Mouse (Mus musculus) adrenal gland (tissue): ENCODE results near the gene Stk40.

Source experiments
- intact Hi-C: fragments of 180-260 bp; cut with DNase I; formaldehyde crosslinking; loops from one replicate; pipeline ENCODE4 v1.15.1; 2025

Gene Stk40

DNA sequence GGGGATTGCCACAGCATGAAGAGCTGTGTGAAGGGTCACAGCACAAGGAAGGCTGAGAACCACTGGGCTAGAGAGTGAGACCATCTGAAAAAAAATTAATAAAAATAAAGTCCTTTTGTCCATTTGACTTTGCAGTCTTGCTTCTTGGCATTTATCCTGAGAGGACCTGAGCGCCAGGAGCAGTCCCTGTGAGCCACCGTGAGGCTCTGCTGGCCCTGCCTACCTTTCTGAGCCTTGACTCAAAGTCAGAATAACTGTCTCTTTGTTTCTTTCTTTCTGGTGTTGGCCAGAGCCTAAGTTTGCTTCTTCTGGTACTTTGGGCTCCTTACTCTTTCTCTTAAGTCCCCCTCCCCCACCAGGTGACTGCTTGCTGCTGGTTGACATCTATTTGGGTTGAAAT, 16.7 kb downstream of the Stk40 start:
- intact Hi-C loops = no loop called here

DNA sequence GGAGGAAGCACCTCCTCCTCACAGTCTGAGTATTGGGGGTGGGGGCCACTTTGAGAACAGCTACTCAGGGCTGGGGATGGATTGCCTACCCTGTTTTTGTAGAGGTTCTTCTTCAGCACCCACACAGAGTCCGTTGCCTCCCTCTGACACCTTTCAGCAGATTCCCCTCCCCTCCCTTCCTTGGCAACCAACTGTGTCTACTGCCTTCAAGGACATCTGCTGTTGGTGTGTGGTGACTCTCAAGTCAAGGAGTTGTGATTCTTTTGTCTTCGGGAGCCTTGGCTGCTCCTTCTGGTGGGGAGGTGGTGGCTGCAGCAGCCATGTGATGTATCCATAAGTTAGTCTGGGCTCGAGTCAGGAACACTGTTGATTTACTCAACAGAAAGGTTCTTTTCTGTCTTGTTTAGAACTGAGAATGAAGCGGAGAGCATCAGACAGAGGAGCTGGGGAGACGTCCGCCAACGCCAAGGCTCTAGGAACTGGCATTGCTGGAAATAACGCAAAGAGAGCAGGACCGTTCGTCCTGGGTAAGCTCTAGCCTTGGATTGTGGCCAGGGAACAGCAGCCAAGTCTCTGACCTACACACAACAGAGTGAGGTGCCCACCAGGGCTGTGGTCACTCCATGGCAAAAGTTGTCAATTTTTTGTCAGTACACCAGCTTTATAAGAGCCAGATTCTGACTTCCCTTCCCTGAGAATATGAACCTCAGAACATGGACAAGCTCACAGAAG, 19.7 kb downstream of the Stk40 start:
- intact Hi-C loops = no loop called here

DNA sequence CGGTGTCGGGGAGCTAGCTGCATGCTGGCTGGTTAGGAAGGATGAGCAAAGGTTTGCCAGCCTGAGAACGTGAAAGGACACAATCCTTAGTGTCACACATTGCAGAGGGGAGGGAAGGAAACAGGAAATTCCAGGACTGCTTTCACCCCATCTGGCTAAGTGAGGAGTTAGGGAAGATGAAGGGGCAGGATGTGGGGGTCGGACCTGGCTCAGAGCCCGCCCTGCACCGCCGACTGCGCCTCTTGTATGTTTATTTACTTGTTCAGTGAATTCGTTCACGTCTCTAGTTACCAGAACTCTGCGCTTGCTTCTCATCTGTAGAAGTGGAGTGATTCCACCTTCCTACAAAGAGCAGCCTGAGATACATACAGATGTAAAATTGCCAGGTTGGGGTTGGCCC, 26.7 kb downstream of the Stk40 start:
- intact Hi-C loops = no loop called here

DNA sequence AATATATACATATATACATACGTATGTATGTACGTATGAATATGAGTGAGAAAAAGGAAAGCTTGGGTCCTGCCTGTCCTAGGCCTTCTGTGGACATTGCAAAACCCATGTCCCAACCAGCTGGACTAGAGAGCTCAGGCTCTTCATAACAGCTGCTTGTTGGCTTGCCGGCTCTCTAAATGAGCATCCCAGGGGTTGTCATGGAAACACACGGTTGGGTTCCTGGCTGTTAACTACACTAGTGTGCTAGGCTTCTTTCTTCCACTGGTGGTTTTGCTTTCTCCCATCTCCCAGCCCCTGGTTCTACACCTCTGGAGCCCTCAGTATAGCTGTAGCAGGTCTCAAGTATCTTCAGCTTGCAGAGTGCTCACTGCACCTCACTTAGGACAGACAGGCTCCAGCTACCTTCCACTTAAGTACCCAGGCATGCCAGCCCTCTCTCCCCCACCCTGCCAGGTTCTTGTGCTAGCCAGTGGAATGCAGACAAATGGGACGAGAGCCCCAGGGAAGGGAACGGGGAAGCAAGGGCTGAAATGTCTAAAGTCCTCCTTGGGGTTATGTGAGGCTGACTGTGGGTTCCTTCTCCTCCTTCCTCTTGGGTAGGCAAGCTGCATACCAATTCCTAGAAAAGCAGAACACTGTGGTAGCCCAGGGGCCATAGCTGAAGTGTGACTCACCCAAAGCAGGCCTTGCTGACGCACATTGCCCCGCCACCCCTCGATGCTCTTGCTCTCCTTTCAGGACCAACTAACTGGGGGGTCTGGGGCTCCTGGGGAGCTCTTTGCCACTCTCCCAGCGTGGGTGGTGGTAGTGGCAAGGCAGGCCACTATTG, 27.7 kb downstream of the Stk40 start:
- intact Hi-C loops = no loop called here

DNA sequence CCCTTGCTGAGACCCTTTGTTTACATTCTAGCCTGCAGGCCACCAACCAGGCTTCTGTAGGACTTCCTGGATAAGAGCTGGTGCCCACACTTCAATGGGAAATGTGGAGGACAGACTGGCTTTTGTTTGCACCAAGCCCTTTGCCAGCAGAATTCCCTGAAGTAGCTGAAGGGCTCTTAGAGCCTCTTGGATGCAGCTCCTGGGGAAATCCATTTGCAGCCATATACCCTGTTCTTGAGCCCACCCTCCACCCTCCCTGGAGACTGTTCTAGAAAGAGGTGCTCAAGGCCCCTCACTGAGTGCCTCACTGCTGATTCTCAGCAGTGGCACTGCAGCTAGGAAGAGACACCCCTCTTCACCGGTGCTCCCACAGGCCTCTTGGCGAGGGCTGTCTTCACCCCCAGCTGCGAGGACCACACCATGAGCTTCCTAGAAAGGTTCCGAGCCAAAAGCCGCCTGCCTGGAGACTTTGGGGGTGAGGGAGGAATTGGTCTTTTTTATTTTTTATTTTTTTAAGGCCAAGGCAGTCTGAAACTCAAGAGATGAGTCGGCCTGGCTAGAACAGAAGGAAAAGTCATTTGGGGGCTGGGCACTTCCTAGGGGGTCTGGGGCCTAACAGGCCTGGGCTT, 29.0 kb downstream of the Stk40 start:
- intact Hi-C loops = no loop called here

DNA sequence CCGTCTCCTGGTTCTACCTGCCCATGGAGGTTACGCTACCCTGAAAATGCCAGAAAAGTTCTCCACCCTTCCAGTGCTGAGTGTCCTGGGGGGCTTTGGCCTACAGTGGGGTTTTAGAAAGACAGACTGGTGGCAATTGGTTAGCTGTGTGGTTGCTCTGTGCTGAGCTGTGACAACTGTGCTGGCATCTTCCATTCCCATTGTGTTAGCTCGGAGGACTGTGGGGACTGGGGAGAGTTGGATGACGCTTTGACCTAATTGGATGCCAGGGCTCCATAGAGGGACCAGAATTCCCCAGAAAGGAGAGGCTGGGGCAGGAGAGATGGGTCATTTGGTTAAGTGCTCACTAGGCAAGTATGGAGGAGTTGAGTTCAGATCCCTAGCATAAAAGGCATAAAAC, 30.5 kb downstream of the Stk40 start:
- intact Hi-C loops = no loop called here

DNA sequence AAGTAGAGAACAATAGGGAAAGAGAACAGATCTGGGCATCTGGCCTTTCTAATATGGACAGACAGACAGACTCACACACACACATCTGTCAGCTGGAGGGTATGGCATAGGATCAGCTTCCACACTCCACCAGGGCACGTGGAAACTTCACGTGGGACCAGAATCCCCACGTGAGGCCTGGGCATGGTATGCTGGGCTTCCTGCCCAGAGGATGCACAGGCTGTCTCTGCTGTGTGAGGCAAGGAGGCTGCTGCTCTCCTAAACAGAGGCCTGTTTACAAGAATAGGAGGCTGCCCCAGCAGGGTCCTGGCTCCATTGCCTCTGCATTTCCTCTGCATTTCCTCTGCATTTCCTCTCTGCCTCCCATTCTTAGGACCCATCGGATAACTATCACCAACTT, 30.9 kb downstream of the Stk40 start:
- intact Hi-C loops = no loop called here

DNA sequence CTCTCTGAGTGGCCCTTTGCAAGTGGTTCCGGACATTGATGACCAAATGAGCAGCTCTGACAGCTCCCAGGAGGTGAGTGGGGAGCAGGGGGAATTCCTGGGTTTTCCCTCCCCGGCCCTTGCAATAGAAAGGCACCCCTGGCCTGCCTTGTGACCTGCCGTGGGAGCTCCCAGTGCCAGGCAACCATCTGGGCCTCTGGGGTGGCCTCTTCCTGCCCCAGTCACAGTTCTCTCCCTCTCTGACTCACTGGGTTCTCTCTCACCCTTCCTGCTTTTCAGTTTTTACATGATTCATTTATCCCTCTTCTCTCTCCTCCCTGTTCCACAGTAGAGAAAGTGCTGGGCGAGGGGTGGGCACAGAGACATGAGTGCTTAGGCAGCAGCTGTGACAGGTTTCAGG, 34.0 kb downstream of the Stk40 start:
- intact Hi-C loops = no loop called here

DNA sequence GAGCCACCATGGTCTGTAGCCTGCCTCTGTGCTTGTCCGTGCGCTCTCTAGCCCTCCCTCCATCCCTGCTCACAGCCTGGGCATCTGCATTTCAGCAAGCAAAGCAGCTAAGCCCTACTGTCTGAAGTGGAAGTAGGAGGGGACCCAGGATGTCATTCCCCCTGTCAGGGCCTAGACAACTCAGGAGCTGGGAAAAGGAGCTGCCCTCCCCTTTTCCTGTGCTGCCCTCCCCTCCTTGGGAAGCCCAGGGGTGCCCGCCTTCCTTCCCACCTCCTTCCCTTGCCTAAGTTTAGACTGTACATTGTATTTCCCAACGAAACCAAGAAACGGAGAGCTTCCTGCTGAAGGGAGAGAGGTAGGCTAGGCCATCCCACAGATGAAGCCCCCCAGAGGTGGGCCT, 37.3 kb downstream of the Stk40 start:
- intact Hi-C loops = no loop called here

DNA sequence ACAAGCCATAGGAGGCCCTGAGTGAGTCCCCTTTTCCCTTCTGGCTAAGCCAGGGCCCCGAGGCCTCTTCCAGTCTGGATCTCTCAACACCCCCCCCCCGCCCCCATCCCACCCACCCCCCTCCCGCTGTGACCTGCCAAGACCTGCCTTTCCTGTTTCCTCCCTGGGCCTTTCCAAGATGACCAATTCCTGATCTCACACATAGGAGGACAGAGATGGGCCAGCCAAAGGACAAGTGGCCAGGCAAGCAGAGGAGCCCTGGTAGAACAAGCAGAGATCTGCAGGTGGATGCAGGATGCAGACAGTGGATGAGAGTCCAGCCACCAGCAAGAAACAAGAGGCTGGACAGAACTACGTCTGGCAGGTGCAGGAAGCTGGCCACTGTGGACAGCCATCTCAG, 41.6 kb downstream of the Stk40 start:
- intact Hi-C loops = no loop called here

DNA sequence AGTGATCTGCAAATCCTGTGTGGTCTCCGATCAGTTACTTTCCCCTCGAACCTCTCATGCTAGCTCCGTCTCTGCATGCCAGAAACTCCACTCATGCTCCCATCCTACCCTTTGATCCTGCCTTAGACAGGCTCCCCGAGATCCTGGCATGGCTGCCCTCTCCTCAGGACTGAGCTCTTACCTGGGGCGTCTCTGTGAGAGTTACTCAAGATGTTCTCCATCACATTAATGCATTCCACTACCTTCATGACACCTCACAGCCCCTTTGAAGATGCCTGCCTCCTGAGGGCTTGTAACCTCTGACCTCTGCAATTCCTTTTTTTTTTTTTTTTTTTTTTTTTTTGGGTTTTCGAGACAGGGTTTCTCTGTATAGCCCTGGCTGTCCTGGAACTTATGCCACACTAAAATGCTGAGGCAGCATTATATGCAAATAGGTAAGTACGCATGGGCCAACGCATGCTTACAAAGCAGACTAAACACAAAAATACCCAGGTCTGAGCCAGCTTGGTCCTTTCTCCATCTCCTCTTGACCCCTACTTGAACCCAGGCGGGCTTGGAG, 43.3 kb downstream of the Stk40 start:
- intact Hi-C loops = no loop called here

DNA sequence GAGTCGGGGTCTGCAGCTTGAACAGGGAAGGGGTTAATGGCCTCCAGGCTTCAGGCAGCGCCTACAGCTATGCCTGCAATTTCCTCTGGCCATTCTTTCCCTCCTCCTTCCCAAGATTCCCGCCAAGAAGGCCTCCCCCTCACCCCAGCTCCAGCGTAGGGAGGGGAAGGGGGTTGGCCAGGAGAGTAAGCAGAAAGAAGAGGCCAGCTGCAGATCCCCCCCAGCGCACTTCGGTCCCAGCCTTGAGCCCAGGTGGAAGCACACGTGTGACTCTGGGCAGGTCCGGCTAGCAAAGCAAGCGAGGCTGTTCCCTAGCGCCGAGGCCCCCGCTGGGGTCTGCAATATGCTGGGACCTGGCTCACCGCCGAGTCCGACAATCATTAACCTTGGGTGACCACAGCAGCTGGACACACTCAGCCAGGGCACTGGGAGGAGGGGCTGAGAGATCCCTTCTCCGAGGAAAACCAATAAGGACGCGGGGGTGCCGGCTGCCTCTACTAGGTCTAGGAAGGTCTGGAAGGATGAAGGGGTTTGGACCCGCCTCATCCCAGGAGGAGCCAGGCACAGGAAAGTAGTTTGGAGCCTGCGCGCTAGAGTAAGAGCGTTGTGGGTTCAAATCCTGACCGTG, 43.9 kb downstream of the Stk40 start, which contains the start of gene Eva1b:
Eva1b (plus strand) TSS at position 212 of the 628 bp plus-strand sequence.
- intact Hi-C loops = no loop called here

DNA sequence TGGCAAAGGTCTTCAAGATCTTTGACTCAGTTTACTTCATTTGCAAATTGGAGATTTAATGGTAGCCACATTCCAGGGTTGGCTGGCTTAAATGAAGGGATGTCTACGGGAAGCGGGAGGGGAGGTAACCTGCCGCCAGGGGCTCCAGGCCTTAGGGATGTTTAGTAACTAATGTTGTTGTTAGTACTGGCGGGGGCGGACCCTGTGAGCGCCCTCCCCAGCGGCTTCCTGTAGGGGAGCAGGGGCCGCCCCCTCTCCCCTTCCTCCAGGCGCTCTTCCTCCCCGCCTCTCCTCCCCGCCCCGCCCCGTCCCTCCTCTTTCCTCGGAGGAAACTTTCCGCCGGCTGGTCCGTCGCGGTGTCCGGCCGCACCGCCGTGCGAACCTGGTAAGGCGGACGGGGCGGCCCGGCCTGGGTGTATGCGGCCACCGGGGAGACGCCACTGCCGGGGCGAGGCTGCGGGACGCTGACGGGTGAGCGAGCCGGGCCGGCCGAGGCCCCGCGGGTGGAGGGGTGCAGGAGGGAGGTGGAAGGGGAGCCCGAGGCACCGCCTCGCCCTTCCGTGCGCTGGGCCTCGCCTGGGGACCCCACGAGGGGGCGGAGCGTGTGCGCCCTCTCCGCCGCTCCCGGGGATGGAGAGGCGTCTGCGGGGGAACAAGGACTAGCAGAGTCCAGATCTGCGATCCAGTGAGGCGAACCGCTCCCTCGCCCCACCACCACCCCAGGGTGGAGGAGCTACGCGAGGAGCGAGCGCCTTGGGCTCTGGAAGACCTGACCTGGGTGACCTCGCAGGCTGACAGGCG, 44.6 kb downstream of the Stk40 start:
- intact Hi-C loops = no loop called here

DNA sequence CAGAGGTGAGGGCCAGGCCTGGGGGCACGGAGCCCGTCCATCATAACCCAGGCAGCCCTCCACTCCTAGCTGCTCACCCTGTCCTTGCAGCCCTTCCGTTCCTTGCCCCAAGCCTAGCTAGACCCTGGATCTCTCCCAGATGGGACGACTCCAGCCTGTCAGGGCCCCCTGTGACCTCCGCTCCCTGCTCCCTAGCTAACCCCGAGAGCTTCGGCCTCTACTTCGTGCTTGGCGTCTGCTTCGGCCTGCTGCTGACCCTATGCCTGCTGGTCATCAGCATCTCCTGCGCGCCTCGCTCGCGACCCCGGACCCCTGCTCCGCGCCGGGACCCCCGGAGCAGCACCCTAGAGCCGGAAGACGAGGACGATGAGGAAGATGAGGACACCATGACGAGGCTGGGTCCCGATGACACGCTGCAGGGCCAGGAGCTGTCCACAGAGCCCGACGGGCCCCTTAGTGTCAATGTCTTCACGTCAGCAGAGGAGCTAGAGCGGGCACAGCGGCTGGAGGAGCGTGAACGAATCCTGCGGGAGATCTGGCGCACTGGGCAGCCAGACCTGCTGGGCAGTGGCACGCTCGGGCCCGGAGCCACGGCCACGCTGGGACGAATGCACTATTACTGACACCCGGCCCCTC, 45.4 kb downstream of the Stk40 start:
- intact Hi-C loops = no loop called here

DNA sequence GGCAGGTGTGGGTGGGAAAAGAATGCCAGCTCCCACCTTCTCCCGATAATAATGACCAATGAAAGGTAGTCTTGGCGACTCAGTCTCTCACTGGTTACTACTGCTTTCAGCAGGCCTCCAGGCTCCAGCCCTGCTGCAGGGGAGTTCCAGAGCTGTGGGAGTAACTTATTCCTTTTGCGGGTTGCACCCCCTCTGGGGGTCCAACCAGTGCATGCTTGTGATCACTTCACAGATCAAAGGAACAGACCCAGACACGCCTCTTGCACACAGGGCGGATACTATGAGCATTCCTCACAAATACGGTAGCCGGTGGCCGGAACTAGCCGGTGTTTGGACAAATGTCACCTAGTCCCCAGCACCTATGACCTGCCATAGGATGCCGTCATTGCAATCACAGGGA, 46.0 kb downstream of the Stk40 start:
- intact Hi-C loops = no loop called here

DNA sequence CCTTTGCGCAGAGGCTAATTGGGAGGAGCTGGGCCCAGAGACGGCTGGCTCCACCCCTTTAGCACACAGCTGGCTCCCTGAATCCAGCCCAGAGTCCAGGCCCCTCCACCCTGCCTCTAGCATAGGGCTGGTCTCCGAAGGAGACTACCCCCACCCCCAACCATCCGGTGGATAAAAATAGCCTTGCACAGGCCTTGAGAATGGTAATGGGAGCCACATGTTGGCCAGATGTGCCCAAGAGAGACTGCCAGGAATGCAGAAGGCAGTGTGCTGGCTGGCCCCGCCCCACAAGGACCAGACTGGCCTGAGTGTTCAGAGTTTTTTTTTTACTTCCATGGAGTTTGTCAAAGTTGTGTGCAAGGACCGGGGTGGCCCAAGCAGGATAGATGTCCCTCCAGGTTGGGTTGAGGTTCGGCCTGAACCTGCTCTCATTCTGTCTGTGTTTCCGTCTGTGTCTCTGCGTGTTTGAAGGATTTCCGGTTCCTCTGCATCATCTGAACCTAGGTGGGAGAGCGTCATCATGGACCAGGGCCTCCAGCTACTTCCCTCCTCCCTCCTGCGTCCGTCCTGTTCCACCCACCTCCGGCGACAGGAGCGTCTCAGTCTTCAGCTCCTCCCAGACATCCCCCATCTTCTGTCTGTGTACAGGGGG, 46.7 kb downstream of the Stk40 start:
- intact Hi-C loops = no loop called here

DNA sequence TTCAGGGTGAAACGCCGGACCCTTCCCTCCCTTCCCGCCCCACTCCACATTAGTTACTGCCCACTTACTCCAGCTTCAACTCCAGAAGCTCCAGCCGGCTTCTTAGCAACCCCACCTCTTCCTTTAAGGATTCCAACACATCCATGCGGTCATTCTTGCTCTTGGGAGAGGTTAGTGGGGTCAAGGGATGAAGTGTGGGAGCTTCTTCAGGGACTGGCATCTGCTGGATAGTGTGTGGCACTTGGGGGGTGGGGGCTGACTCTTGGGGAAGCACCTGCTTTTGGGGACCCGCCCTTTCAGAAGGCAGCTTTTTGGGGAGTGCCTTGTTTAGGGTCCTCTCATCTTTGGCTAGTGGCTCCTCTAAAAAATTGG, 47.2 kb downstream of the Stk40 start:
- intact Hi-C loops = no loop called here

DNA sequence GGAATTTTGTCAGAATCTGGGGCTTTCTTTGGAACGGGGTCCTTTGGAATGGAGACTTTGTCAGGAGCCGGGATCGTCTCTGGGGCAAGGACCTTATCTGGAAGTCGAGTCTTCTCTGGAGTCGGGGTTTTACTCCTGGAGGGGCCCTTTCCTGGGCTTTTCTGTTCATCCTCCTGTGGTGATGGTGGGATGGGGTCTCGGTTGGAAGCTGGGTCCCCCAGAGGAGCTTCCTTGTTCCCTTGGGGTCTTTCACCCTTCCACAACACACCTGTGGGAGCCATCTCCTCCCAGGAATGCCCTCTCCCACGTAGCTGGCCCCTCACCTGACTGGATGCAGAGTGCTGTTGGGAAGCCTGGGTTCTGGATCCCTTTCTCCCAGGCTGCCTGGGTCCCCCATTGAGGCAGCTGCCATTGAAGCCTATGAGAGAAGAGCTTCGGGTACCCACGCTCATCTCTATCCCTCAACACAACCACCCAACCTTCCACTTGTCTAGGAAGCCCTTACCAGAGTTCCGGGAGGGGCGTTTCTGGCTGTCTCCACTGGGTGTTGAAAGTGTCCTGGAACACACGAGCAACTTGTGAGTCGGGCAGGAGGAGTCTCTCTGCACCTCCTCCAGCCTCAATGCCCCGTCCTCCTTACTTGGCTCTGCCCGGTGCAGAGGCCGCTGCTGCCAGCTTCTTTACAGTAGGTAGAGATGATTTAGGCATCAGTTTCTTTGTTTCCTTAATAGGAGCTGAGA, 48.1 kb downstream of the Stk40 start:
- intact Hi-C loops = no loop called here

DNA sequence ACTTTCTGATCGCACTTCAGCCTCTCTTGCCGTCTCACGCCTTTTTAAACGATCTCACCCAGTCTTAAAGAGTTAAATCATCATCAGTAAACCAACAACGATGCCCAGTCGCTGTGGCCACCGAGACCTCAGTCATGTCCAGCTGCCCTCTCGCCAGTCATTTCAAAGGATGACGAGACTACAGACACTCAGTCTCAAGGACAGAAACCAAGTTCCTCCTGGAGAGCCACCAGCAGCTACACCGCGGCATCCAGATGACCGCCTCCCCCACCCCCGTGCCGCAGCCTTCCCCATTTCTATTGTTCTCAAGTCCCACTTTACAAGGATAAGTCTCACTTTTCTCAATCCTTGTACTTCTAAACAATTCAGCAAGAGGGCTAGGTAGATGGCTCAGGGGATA, 49.1 kb downstream of the Stk40 start:
- intact Hi-C loops = no loop called here
